In genomic region chr12:118455609-118456008, GRCm38 (mm10) we compare ENCODE assay signal across 10 mouse cellular contexts.
DNase-seq lines count a peak whose midpoint lies in the region; ATAC-seq and TF ChIP-seq lines count a peak whose summit lies in the region.
"Had no signal": no experiment of that assay in that cellular context is flagged by ENCODE, and none has a peak within 500 bp of the region (broad histone marks: within the 10 kb centered on the region; RNA-seq: fewer than 3 reads in every experiment).

No protein-coding gene starts in this region.

- H3K36me3 ChIP-seq in kidney, postnatal 0 days (ENCODE audit: insufficient read depth, low read length) = no peaks in the 10 kb centered on the region
- H3K36me3 ChIP-seq in kidney, embryonic 14.5 days (ENCODE audit: control insufficient read depth, insufficient read depth, low read length) = no peaks in the 10 kb centered on the region
- H3K36me3 ChIP-seq: embryonic facial prominence, embryonic 12.5 days; heart, embryonic 10.5 days had no signal

- H3K4me2 ChIP-seq in kidney, postnatal 0 days (ENCODE audit: low read length) = no peak overlapping the region
- H3K4me2 ChIP-seq in kidney, embryonic 14.5 days (replicated peaks; ENCODE audit: low read depth, low read length) = no peak overlapping the region
- H3K4me2 ChIP-seq: embryonic facial prominence, embryonic 12.5 days had no signal

- H3K4me1 ChIP-seq in kidney, postnatal 0 days (replicated peaks; ENCODE audit: insufficient read depth, low read length) = no peaks in the 10 kb centered on the region
- no peaks in the 10 kb centered on the region for H3K4me1 ChIP-seq in kidney, embryonic 14.5 days (ENCODE audit: control insufficient read depth, insufficient read depth, low read length)
- H3K4me1 ChIP-seq: embryonic facial prominence, embryonic 12.5 days; heart, embryonic 10.5 days had no signal

- no peak overlapping the region for H3K27ac ChIP-seq in kidney, postnatal 0 days
- no peak overlapping the region for H3K27ac ChIP-seq in kidney, embryonic 14.5 days (ENCODE audit: low read depth, low read length)
- H3K27ac ChIP-seq: embryonic facial prominence, embryonic 12.5 days; heart, embryonic 10.5 days had no signal

- H3K4me3 ChIP-seq in kidney, postnatal 0 days (replicated peaks; ENCODE audit: low read depth, low read length) = no peak overlapping the region
- H3K4me3 ChIP-seq in kidney, embryonic 14.5 days (ENCODE audit: low read length) = no peak overlapping the region
- H3K4me3 ChIP-seq: embryonic facial prominence, embryonic 12.5 days; heart, embryonic 10.5 days had no signal

- peaks cover 24% of the 10 kb centered on the region for H3K27me3 ChIP-seq in kidney, postnatal 0 days (ENCODE audit: insufficient read depth, low read length)
- peaks cover 21% of the 10 kb centered on the region for H3K27me3 ChIP-seq in kidney, embryonic 14.5 days (ENCODE audit: control insufficient read depth, insufficient read depth, low read length)

- DNase-seq in cerebellum, postnatal 14 days = peak; percentile 26 to 35
- peak; percentile 49 for DNase-seq in kidney, postnatal 0 days (ENCODE audit: low spot score)
- peak; percentile 29 for DNase-seq in thymus, postnatal 0 days (ENCODE audit: low spot score)
- DNase-seq in thymus, postnatal 14 days = no peak
- no peak for DNase-seq in right cerebral cortex, postnatal 4 days
- DNase-seq in spleen, postnatal 4 days (ENCODE audit: low spot score in 2 of 2) = no peak

- H3K9me3 ChIP-seq in kidney, postnatal 0 days (replicated peaks; ENCODE audit: low read length) = no peaks in the 10 kb centered on the region
- H3K9me3 ChIP-seq in kidney, embryonic 14.5 days (ENCODE audit: control insufficient read depth, low read length) = no peaks in the 10 kb centered on the region
- H3K9me3 ChIP-seq: embryonic facial prominence, embryonic 12.5 days; heart, embryonic 10.5 days had no signal

- no peak overlapping the region for H3K9ac ChIP-seq in kidney, postnatal 0 days (ENCODE audit: low read depth, low read length)
- H3K9ac ChIP-seq in kidney, embryonic 14.5 days (ENCODE audit: low read depth, low read length) = no peak overlapping the region
- H3K9ac ChIP-seq: embryonic facial prominence, embryonic 12.5 days had no signal

- TF ChIP-seq CTCF in kidney, postnatal 0 days (IDR thresholded peaks at IDR 0.05; ENCODE audit: low read depth) = peak; percentile 67

- ATAC-seq in cerebellum, adult (ENCODE audit: insufficient number of reproducible peaks, low FRiP score, low TSS enrichment) = no peak
- ATAC-seq in kidney, postnatal 0 days (replicated peaks; ENCODE audit: low FRiP score, low read depth) = no peak
- no peak for ATAC-seq in kidney, embryonic 14.5 days (ENCODE audit: low FRiP score, low TSS enrichment)

- 24% methylated on average over 1 of the region's 1 CpGs for WGBS in kidney, postnatal 0 days
- 24% methylated on average over 1 of the region's 1 CpGs for WGBS in kidney, embryonic 14.5 days

Comparison
In these comparisons a context has a peak if more than half of its experiments do, and no peak if none do; other contexts are left out.
1. DNase-seq: peak in cerebellum, postnatal 14 days (2 of 2), kidney, postnatal 0 days (single experiment) and thymus, postnatal 0 days (single experiment); none in thymus, postnatal 14 days (single experiment), right cerebral cortex, postnatal 4 days (single experiment) and spleen, postnatal 4 days (0 of 2).